Mouse (Mus musculus): ENCODE data around the gene Cdhr2. TPM values are rescaled to one million over a fixed set of nuclear protein-coding genes. Genes with fewer than 3 reads are reported as not detected.
A peak's percentile ranks its signal among the peaks of the same experiment; 100 is the strongest.

Gene Cdhr2
- polyA plus RNA-seq, 1 experiment from 2014 or later = 9.9 TPM

- no peak for ATAC-seq (ENCODE audit: insufficient read depth, low FRiP score)
- no peak overlapping the region for H3K9ac ChIP-seq (ENCODE audit: low read length)
- H3K4me2 ChIP-seq (ENCODE audit: low read depth, low read length) = no peak overlapping the region
- H3K9me3 ChIP-seq (replicated peaks; ENCODE audit: control insufficient read depth, low read length) = no peaks in the 10 kb centered on the region
- H3K27me3 ChIP-seq (ENCODE audit: control insufficient read depth, insufficient read depth, low read length) = peaks cover 24% of the 10 kb centered on the region
- 34% methylated on average over 6 of the region's 6 CpGs for WGBS
- H3K27ac ChIP-seq (ENCODE audit: low read length) = no peak overlapping the region
- H3K36me3 ChIP-seq (ENCODE audit: control insufficient read depth, insufficient read depth, low read length) = no peaks in the 10 kb centered on the region
- H3K4me1 ChIP-seq (ENCODE audit: control insufficient read depth, insufficient read depth, low read length) = 0 out of 2 replicates have a peak, but pooled peaks cover 4% of the 10 kb centered on the region
- no peak overlapping the region for H3K4me3 ChIP-seq (replicated peaks; ENCODE audit: low read length)
Measured at GRCm38 (mm10) chr13:54746110-54746509, 44.8 kb downstream of the Cdhr2 start.

GRCm38 (mm10) chr13:54746896-54747295 lies 45.6 kb downstream of the Cdhr2 start:
- Histone ChIP-seq H3K4me1 (ENCODE audit: control insufficient read depth, insufficient read depth, low read length) (0 out of 2 replicates have a peak, but pooled peaks cover 4% of the 10 kb centered on the region), H3K27me3 (ENCODE audit: control insufficient read depth, insufficient read depth, low read length) (peaks cover 24% of the 10 kb centered on the region), H3K36me3 (ENCODE audit: control insufficient read depth, insufficient read depth, low read length) (no peaks in the 10 kb centered on the region), H3K9me3 (replicated peaks; ENCODE audit: control insufficient read depth, low read length) (no peaks in the 10 kb centered on the region), H3K9ac (ENCODE audit: low read length) (no peak overlapping the region), H3K27ac (ENCODE audit: low read length) (no peak overlapping the region), H3K4me3 (replicated peaks; ENCODE audit: low read length) (no peak overlapping the region), H3K4me2 (ENCODE audit: low read depth, low read length) (no peak overlapping the region)
- ATAC-seq (ENCODE audit: insufficient read depth, low FRiP score) = no peak
- 41% methylated on average over 10 of the region's 10 CpGs for WGBS

GRCm38 (mm10) chr13:54748190-54748589 lies 46.9 kb downstream of the Cdhr2 start:
- Histone ChIP-seq H3K4me2 (ENCODE audit: low read depth, low read length) (no peak overlapping the region), H3K36me3 (ENCODE audit: control insufficient read depth, insufficient read depth, low read length) (no peaks in the 10 kb centered on the region), H3K27ac (ENCODE audit: low read length) (no peak overlapping the region), H3K4me1 (ENCODE audit: control insufficient read depth, insufficient read depth, low read length) (0 out of 2 replicates have a peak, but pooled peaks cover 4% of the 10 kb centered on the region), H3K9me3 (replicated peaks; ENCODE audit: control insufficient read depth, low read length) (no peaks in the 10 kb centered on the region), H3K27me3 (ENCODE audit: control insufficient read depth, insufficient read depth, low read length) (peaks cover 24% of the 10 kb centered on the region), H3K4me3 (replicated peaks; ENCODE audit: low read length) (no peak overlapping the region), H3K9ac (ENCODE audit: low read length) (no peak overlapping the region)
- 78% methylated on average over 8 of the region's 8 CpGs for WGBS
- ATAC-seq (ENCODE audit: insufficient read depth, low FRiP score) = no peak

GRCm38 (mm10) chr13:54748721-54749060 lies 47.4 kb downstream of the Cdhr2 start:
- peaks cover 24% of the 10 kb centered on the region for H3K27me3 ChIP-seq (ENCODE audit: control insufficient read depth, insufficient read depth, low read length)
- 0 out of 2 replicates have a peak, but pooled peaks have one; percentile 4 for ATAC-seq (ENCODE audit: insufficient read depth, low FRiP score)
- no peak overlapping the region for H3K9ac ChIP-seq (ENCODE audit: low read length)
- no peaks in the 10 kb centered on the region for H3K9me3 ChIP-seq (replicated peaks; ENCODE audit: control insufficient read depth, low read length)
- 0 out of 2 replicates have a peak, but pooled peaks cover 4% of the 10 kb centered on the region for H3K4me1 ChIP-seq (ENCODE audit: control insufficient read depth, insufficient read depth, low read length)
- H3K27ac ChIP-seq (ENCODE audit: low read length) = no peak overlapping the region
- WGBS = 43% methylated on average over 10 of the region's 10 CpGs
- no peak overlapping the region for H3K4me3 ChIP-seq (replicated peaks; ENCODE audit: low read length)
- H3K4me2 ChIP-seq (ENCODE audit: low read depth, low read length) = peak overlapping the region; percentile 92
- H3K36me3 ChIP-seq (ENCODE audit: control insufficient read depth, insufficient read depth, low read length) = no peaks in the 10 kb centered on the region

- peak overlapping the region; percentile 31 for H3K9ac ChIP-seq (ENCODE audit: low read length)
- no peaks in the 10 kb centered on the region for H3K36me3 ChIP-seq (ENCODE audit: control insufficient read depth, insufficient read depth, low read length)
- no peaks in the 10 kb centered on the region for H3K9me3 ChIP-seq (replicated peaks; ENCODE audit: control insufficient read depth, low read length)
- peak; percentile 87; the same call in 1 of the 2 replicates for ATAC-seq (ENCODE audit: insufficient read depth, low FRiP score)
- H3K27me3 ChIP-seq (ENCODE audit: control insufficient read depth, insufficient read depth, low read length) = peaks cover 24% of the 10 kb centered on the region
- 0 out of 2 replicates have a peak, but pooled peaks cover 4% of the 10 kb centered on the region for H3K4me1 ChIP-seq (ENCODE audit: control insufficient read depth, insufficient read depth, low read length)
- WGBS = 2% methylated on average over 55 of the region's 100 CpGs
- peak overlapping the region; percentile 92 for H3K4me2 ChIP-seq (ENCODE audit: low read depth, low read length)
- peak overlapping the region; percentile 56 for H3K4me3 ChIP-seq (replicated peaks; ENCODE audit: low read length)
- no peak overlapping the region for H3K27ac ChIP-seq (ENCODE audit: low read length)
Measured at GRCm38 (mm10) chr13:54749061-54749863, 48.0 kb downstream of the Cdhr2 start.

GRCm38 (mm10) chr13:54749864-54750411 lies 48.7 kb downstream of the Cdhr2 start, which contains the start of gene Gprin1:
Gene Gprin1 (minus strand): TSS chr13:54749874.
- Histone ChIP-seq H3K4me2 (ENCODE audit: low read depth, low read length) (peak within 1 kb of the TSS; percentile 92), H3K4me3 (replicated peaks; ENCODE audit: low read length) (peak within 1 kb of the TSS; percentile 56), H3K27ac (ENCODE audit: low read length) (no peak within 1 kb of the TSS), H3K27me3 (ENCODE audit: control insufficient read depth, insufficient read depth, low read length) (peaks cover 24% of the 10 kb centered on the region), H3K9me3 (replicated peaks; ENCODE audit: control insufficient read depth, low read length) (no peaks in the 10 kb centered on the region), H3K4me1 (ENCODE audit: control insufficient read depth, insufficient read depth, low read length) (0 out of 2 replicates have a peak, but pooled peaks cover 4% of the 10 kb centered on the region), H3K9ac (ENCODE audit: low read length) (peak within 1 kb of the TSS; percentile 31), H3K36me3 (ENCODE audit: control insufficient read depth, insufficient read depth, low read length) (no peaks in the 10 kb centered on the region)
- WGBS = 2% methylated on average over 26 of the region's 29 CpGs
- ATAC-seq (ENCODE audit: insufficient read depth, low FRiP score) = peak; percentile 30; the same call in 1 of the 2 replicates

- 2% methylated on average over 8 of the region's 8 CpGs for WGBS
- ATAC-seq (ENCODE audit: insufficient read depth, low FRiP score) = no peak
- Histone ChIP-seq H3K9me3 (replicated peaks; ENCODE audit: control insufficient read depth, low read length) (no peaks in the 10 kb centered on the region), H3K9ac (ENCODE audit: low read length) (no peak overlapping the region), H3K27me3 (ENCODE audit: control insufficient read depth, insufficient read depth, low read length) (peaks cover 24% of the 10 kb centered on the region), H3K36me3 (ENCODE audit: control insufficient read depth, insufficient read depth, low read length) (no peaks in the 10 kb centered on the region), H3K4me3 (replicated peaks; ENCODE audit: low read length) (no peak overlapping the region), H3K4me1 (ENCODE audit: control insufficient read depth, insufficient read depth, low read length) (0 out of 2 replicates have a peak, but pooled peaks cover 4% of the 10 kb centered on the region), H3K4me2 (ENCODE audit: low read depth, low read length) (no peak overlapping the region), H3K27ac (ENCODE audit: low read length) (no peak overlapping the region)
Measured at GRCm38 (mm10) chr13:54750699-54751098, 49.4 kb downstream of the Cdhr2 start.

GRCm38 (mm10) chr13:54752656-54753055 lies 51.4 kb downstream of the Cdhr2 start:
- no peak overlapping the region for H3K9ac ChIP-seq (ENCODE audit: low read length)
- peaks cover 28% of the 10 kb centered on the region for H3K27me3 ChIP-seq (ENCODE audit: control insufficient read depth, insufficient read depth, low read length)
- no peak overlapping the region for H3K4me3 ChIP-seq (replicated peaks; ENCODE audit: low read length)
- H3K4me2 ChIP-seq (ENCODE audit: low read depth, low read length) = no peak overlapping the region
- no peak overlapping the region for H3K27ac ChIP-seq (ENCODE audit: low read length)
- 59% methylated on average over 10 of the region's 10 CpGs for WGBS
- ATAC-seq (ENCODE audit: insufficient read depth, low FRiP score) = no peak
- H3K4me1 ChIP-seq (ENCODE audit: control insufficient read depth, insufficient read depth, low read length) = 0 out of 2 replicates have a peak, but pooled peaks cover 4% of the 10 kb centered on the region
- H3K36me3 ChIP-seq (ENCODE audit: control insufficient read depth, insufficient read depth, low read length) = no peaks in the 10 kb centered on the region
- H3K9me3 ChIP-seq (replicated peaks; ENCODE audit: control insufficient read depth, low read length) = no peaks in the 10 kb centered on the region

- Histone ChIP-seq H3K9me3 (replicated peaks; ENCODE audit: control insufficient read depth, low read length) (no peaks in the 10 kb centered on the region), H3K9ac (ENCODE audit: low read length) (no peak overlapping the region), H3K4me3 (replicated peaks; ENCODE audit: low read length) (no peak overlapping the region), H3K27me3 (ENCODE audit: control insufficient read depth, insufficient read depth, low read length) (peaks cover 18% of the 10 kb centered on the region), H3K36me3 (ENCODE audit: control insufficient read depth, insufficient read depth, low read length) (no peaks in the 10 kb centered on the region), H3K4me1 (ENCODE audit: control insufficient read depth, insufficient read depth, low read length) (0 out of 2 replicates have a peak, but pooled peaks cover 4% of the 10 kb centered on the region), H3K27ac (ENCODE audit: low read length) (no peak overlapping the region), H3K4me2 (ENCODE audit: low read depth, low read length) (no peak overlapping the region)
- WGBS = 65% methylated on average over 6 of the region's 6 CpGs
- no peak for ATAC-seq (ENCODE audit: insufficient read depth, low FRiP score)
Measured at GRCm38 (mm10) chr13:54753733-54754132, 52.5 kb downstream of the Cdhr2 start.

Data from stomach, embryonic 16.5 days (tissue).